8 mouse cellular contexts compared by ENCODE assay signal in the genomic region with DNA sequence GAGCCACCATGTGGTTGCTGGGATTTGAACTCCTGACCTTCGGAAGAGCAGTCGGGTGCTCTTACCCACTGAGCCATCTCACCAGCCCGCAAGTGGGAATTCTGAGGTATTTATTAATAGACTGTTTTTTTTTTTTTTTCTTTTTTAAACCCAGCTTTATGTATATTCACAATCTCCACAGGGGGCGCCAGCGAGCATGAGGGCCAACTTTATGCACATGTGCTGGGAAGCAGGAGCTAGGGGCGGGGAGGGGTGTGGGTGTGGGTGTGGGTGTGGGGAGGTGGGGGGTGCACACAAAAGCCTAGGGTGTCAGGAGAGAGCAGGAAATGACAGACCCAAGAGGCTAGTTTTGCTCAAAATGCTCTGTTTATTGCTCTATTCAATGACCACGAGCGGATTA. TPM values are rescaled to one million over a fixed set of nuclear protein-coding genes. Genes with fewer than 3 reads are reported as not detected.
DNase-seq lines count a peak whose midpoint lies in the region; ATAC-seq and TF ChIP-seq lines count a peak whose summit lies in the region.
"Had no signal": no experiment of that assay in that cellular context is flagged by ENCODE, and none has a peak within 500 bp of the region (broad histone marks: within the 10 kb centered on the region; RNA-seq: fewer than 3 reads in every experiment).

No protein-coding gene starts in this region.

- H3K9ac ChIP-seq in intestine, postnatal 0 days (ENCODE audit: low read depth, low read length) = no peak overlapping the region
- H3K9ac ChIP-seq in intestine, embryonic 16.5 days (ENCODE audit: low read depth, low read length) = no peak overlapping the region
- no peak overlapping the region for H3K9ac ChIP-seq in intestine, embryonic 15.5 days
- H3K9ac ChIP-seq: limb, embryonic 13.5 days had no signal

- H3K4me2 ChIP-seq in intestine, postnatal 0 days (replicated peaks; ENCODE audit: low read depth) = no peak overlapping the region
- H3K4me2 ChIP-seq in intestine, embryonic 16.5 days (ENCODE audit: low read depth, low read length) = no peak overlapping the region
- H3K4me2 ChIP-seq in intestine, embryonic 15.5 days (replicated peaks) = no peak overlapping the region
- H3K4me2 ChIP-seq: limb, embryonic 13.5 days had no signal

- no peak overlapping the region for H3K27ac ChIP-seq in intestine, postnatal 0 days (ENCODE audit: low read depth, low read length)
- no peak overlapping the region for H3K27ac ChIP-seq in intestine, embryonic 16.5 days (ENCODE audit: low read length)
- no peak overlapping the region for H3K27ac ChIP-seq in limb, embryonic 10.5 days
- no peak overlapping the region for H3K27ac ChIP-seq in intestine, embryonic 15.5 days
- H3K27ac ChIP-seq: limb, embryonic 13.5 days had no signal

- H3K36me3 ChIP-seq in intestine, postnatal 0 days (ENCODE audit: control insufficient read depth, insufficient read depth) = no peaks in the 10 kb centered on the region
- H3K36me3 ChIP-seq in intestine, embryonic 16.5 days (ENCODE audit: control insufficient read depth, insufficient read depth, low read length) = no peaks in the 10 kb centered on the region
- no peaks in the 10 kb centered on the region for H3K36me3 ChIP-seq in limb, embryonic 10.5 days
- H3K36me3 ChIP-seq in intestine, embryonic 15.5 days = no peaks in the 10 kb centered on the region
- H3K36me3 ChIP-seq: limb, embryonic 13.5 days had no signal

- 60% methylated on average over 8 of the region's 8 CpGs for WGBS in intestine, postnatal 0 days
- 63% methylated on average over 8 of the region's 8 CpGs for WGBS in intestine, embryonic 16.5 days
- WGBS in limb, embryonic 10.5 days = 81% methylated on average over 8 of the region's 8 CpGs
- 69% methylated on average over 8 of the region's 8 CpGs for WGBS in intestine, embryonic 15.5 days

- no peaks in the 10 kb centered on the region for H3K27me3 ChIP-seq in intestine, postnatal 0 days (replicated peaks; ENCODE audit: control insufficient read depth, insufficient read depth, low read length)
- no peaks in the 10 kb centered on the region for H3K27me3 ChIP-seq in intestine, embryonic 16.5 days (replicated peaks; ENCODE audit: control insufficient read depth, insufficient read depth, low read length)
- no peaks in the 10 kb centered on the region for H3K27me3 ChIP-seq in Patski
- H3K27me3 ChIP-seq in limb, embryonic 10.5 days (ENCODE audit: low read depth, poor library complexity, severe bottlenecking) = no peaks in the 10 kb centered on the region
- no peaks in the 10 kb centered on the region for H3K27me3 ChIP-seq in intestine, embryonic 15.5 days (replicated peaks)
- H3K27me3 ChIP-seq: limb, embryonic 13.5 days had no signal

- in situ Hi-C loops in Patski (cut with MboI; ENCODE audit: low pct_unique_long_range_greater_than_20kb) = no loop called here

- ATAC-seq in intestine, postnatal 0 days = no peak
- ATAC-seq in intestine, embryonic 16.5 days = no peak
- no peak for ATAC-seq in Patski
- ATAC-seq in intestine, embryonic 15.5 days = no peak

- H3K4me1 ChIP-seq in intestine, postnatal 0 days (replicated peaks; ENCODE audit: control insufficient read depth, insufficient read depth, low read length) = peaks cover 11% of the 10 kb centered on the region; the same call in 1 of the 2 replicates
- peaks cover 23% of the 10 kb centered on the region for H3K4me1 ChIP-seq in intestine, embryonic 16.5 days (ENCODE audit: control insufficient read depth, insufficient read depth, low read length)
- H3K4me1 ChIP-seq in limb, embryonic 10.5 days = peaks cover 13% of the 10 kb centered on the region; the same call in 1 of the 2 replicates
- peaks cover 20% of the 10 kb centered on the region for H3K4me1 ChIP-seq in intestine, embryonic 15.5 days (replicated peaks)

- CTCF ChIA-PET in Patski (lab: Charles Lee) = interaction anchor here (0.7 to 2.4 kb wide), 7 partner anchors 12 to 115 kb away, joined by 3 to 8 read pairs (median 4); no protein-coding TSS in a partner anchor

- H3K4me3 ChIP-seq in intestine, postnatal 0 days (ENCODE audit: low read depth, low read length) = no peak overlapping the region
- H3K4me3 ChIP-seq in intestine, embryonic 16.5 days (ENCODE audit: low read length) = no peak overlapping the region
- H3K4me3 ChIP-seq in limb, embryonic 10.5 days = no peak overlapping the region
- H3K4me3 ChIP-seq in intestine, embryonic 15.5 days (replicated peaks) = no peak overlapping the region
- H3K4me3 ChIP-seq: limb, embryonic 13.5 days had no signal

- peak; percentile 63 for TF ChIP-seq CTCF in intestine, postnatal 0 days (IDR thresholded peaks at IDR 0.05; ENCODE audit: low read depth)
- peak; percentile 38 for TF ChIP-seq CTCF in Patski (IDR thresholded peaks at IDR 0.05)

- POLR2A ChIA-PET in Patski (lab: Charles Lee) = interaction anchor here (1.0 to 1.1 kb wide), 3 partner anchors 25 to 170 kb away, joined by 3 read pairs; partner anchors contain the start of gene Tmem86a

- DNase-seq in A20 (ENCODE audit: low read depth, low spot score) = peak; percentile 46
- DNase-seq in Patski (ENCODE audit: low read depth, low spot score) = no peak
- DNase-seq in limb, embryonic 10.5 days (ENCODE audit: low spot score) = peak; percentile 54
- peak; percentile 71 for DNase-seq in thymus, postnatal 14 days

- H3K9me3 ChIP-seq in intestine, postnatal 0 days (ENCODE audit: control insufficient read depth) = no peaks in the 10 kb centered on the region
- no peaks in the 10 kb centered on the region for H3K9me3 ChIP-seq in intestine, embryonic 16.5 days (ENCODE audit: control insufficient read depth, low read length)
- H3K9me3 ChIP-seq in limb, embryonic 10.5 days (replicated peaks) = no peaks in the 10 kb centered on the region
- no peaks in the 10 kb centered on the region for H3K9me3 ChIP-seq in intestine, embryonic 15.5 days
- H3K9me3 ChIP-seq: limb, embryonic 13.5 days had no signal

RNA-seq across cellular contexts. Expression of gene Tmem86a, which starts 27.1 kb away (rescaled TPM):
- polyA plus RNA-seq in intestine, postnatal 0 days (2015; fragmentation: Nextera tagmentation; extraction: Ambion mirVana) = 43.8 and 48.0 TPM in 2 replicates
- 59.3 and 63.1 TPM in 2 replicates for polyA plus RNA-seq in intestine, embryonic 16.5 days (2015; fragmentation: Nextera tagmentation; extraction: Ambion mirVana)
- polyA plus RNA-seq in Patski (2021) = 87.7 TPM
- polyA plus RNA-seq in limb, embryonic 10.5 days (2016; fragmentation: Nextera tagmentation; extraction: Ambion mirVana) = 8.3 and 11.8 TPM in 2 replicates
- 48.8 and 50.4 TPM in 2 replicates for polyA plus RNA-seq in intestine, embryonic 15.5 days (2015; fragmentation: Nextera tagmentation; extraction: Ambion mirVana)

RNA-seq across cellular contexts. Expression of gene Ptpn5, which starts 56.0 kb away (rescaled TPM):
- polyA plus RNA-seq in intestine, postnatal 0 days (2015; fragmentation: Nextera tagmentation; extraction: Ambion mirVana) = 0.48 and 0.69 TPM in 2 replicates
- 1.1 and 1.3 TPM in 2 replicates for polyA plus RNA-seq in intestine, embryonic 16.5 days (2015; fragmentation: Nextera tagmentation; extraction: Ambion mirVana)
- polyA plus RNA-seq in Patski (2021) = 0.18 TPM
- polyA plus RNA-seq in limb, embryonic 10.5 days (2016; fragmentation: Nextera tagmentation; extraction: Ambion mirVana) = 0.20 and 0.30 TPM in 2 replicates
- polyA plus RNA-seq in intestine, embryonic 15.5 days (2015; fragmentation: Nextera tagmentation; extraction: Ambion mirVana) = 1.8 and 2.0 TPM in 2 replicates
